Mouse (Mus musculus): ENCODE measurements around the gene Srsf4. TPM values are rescaled to one million over a fixed set of nuclear protein-coding genes. Genes with fewer than 3 reads are reported as not detected.

The Srsf4 gene
- total and polyA plus RNA-seq, 3 experiments, result 53.7 to 163 TPM; not detected in 1

DNA sequence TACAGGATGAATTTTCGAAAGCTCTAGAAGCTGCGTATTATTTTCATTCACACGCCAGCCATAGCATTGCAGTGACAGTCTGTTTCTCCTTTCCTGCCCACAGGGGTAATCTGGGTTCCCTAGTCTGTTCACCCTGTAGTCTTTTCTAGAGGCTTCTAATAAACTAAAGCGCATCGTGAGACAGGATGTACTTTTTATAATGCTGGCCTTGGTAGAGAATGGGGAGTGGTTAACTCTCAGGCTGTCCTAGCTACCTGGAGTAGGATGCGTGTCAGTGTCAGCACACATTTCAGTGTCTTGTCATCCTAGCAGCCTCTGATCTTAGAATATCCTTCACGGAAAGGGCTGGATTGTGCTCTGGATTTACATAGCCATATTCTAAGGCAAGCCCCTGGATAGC is 7.9 kb downstream of the Srsf4 start:
- Histone ChIP-seq H3K4me3 (ENCODE audit: control insufficient read depth in 1 of 2, insufficient read depth in 1 of 2, low read depth in 2 of 2, low read length in 2 of 2) (no peak overlapping the region), H3K9ac (ENCODE audit: control insufficient read depth, low read depth, low read length, poor library complexity, severe bottlenecking) (no peak overlapping the region), H3K79me2 (ENCODE audit: control insufficient read depth, insufficient read depth, low read length, poor library complexity) (peaks cover 89% of the 10 kb centered on the region), H3K4me1 (ENCODE audit: control insufficient read depth in 1 of 2, insufficient read depth in 2 of 2, low read length in 2 of 2) (peaks cover 8 to 10% of the 10 kb centered on the region in 2 experiments), H3K27ac (ENCODE audit: control insufficient read depth, low read depth, low read length) (no peak overlapping the region), H3K27me3 (ENCODE audit: control insufficient read depth in 1 of 2, insufficient read depth in 2 of 2, low read length in 2 of 2) (no peaks in the 10 kb centered on the region), H3K9me3 (replicated peaks; ENCODE audit: insufficient read depth, low read length) (no peaks in the 10 kb centered on the region), H3K36me3 (ENCODE audit: control insufficient read depth in 1 of 2, insufficient read depth in 2 of 2, low read length in 2 of 2) (peaks cover 13 to 19% of the 10 kb centered on the region in 2 experiments)
- TF ChIP-seq CHD1 (IDR thresholded peaks at IDR 0.05; ENCODE audit: low read depth, low read length), result no peak
- TF ChIP-seq RCOR1 (IDR thresholded peaks at IDR 0.05; ENCODE audit: low read depth, low read length), result no peak
- no peak for TF ChIP-seq GATA1 (IDR thresholded peaks at IDR 0.05; ENCODE audit: low read depth, low read length)
- no peak for TF ChIP-seq KAT2A (conservative IDR thresholded peaks at IDR 0.05; ENCODE audit: low read depth, low read length)
- no peak for TF ChIP-seq MEF2A (IDR thresholded peaks at IDR 0.05; ENCODE audit: extremely low read depth, insufficient replicate concordance, low read depth, low read length, poor library complexity, severe bottlenecking)
- TF ChIP-seq CHD2 (IDR thresholded peaks at IDR 0.05; ENCODE audit: low read length), result no peak
- no peak for TF ChIP-seq TAL1 (IDR thresholded peaks at IDR 0.05; ENCODE audit: low read length)
- no peak for TF ChIP-seq JUND (IDR thresholded peaks at IDR 0.05; ENCODE audit: low read depth, low read length)
- no peak for TF ChIP-seq MAX (IDR thresholded peaks at IDR 0.05; ENCODE audit: low read length)
- no peak for TF ChIP-seq NRF1 (IDR thresholded peaks at IDR 0.05; ENCODE audit: insufficient read depth, low read depth, low read length, poor library complexity, severe bottlenecking)
- no peak for TF ChIP-seq UBTF (IDR thresholded peaks at IDR 0.05; ENCODE audit: borderline replicate concordance, insufficient read depth, low read depth, low read length)
- no peak for TF ChIP-seq POLR2A (IDR thresholded peaks at IDR 0.05; ENCODE audit: control insufficient read depth in 1 of 2, insufficient read depth in 1 of 2, low read depth in 1 of 2, low read length in 2 of 2, poor library complexity in 1 of 2)
- no peak for TF ChIP-seq ZMIZ1 (IDR thresholded peaks at IDR 0.05; ENCODE audit: low read depth, low read length)
- no peak for TF ChIP-seq POLR2AphosphoS2 (IDR thresholded peaks at IDR 0.05; ENCODE audit: low read length)
- no peak for TF ChIP-seq MAZ (IDR thresholded peaks at IDR 0.05; ENCODE audit: low read depth, low read length)
- DNase-seq (ENCODE audit: low read depth, low spot score), result no peak

GRCm38 (mm10) chr4:131883571-131883970 is 10.2 kb downstream of the Srsf4 start:
- Histone ChIP-seq H3K4me1 (ENCODE audit: control insufficient read depth in 1 of 2, insufficient read depth in 2 of 2, low read length in 2 of 2) (peaks cover 0 to 6% of the 10 kb centered on the region in 2 experiments; a peak in 2 of 4 replicates), H3K9ac (ENCODE audit: control insufficient read depth, low read depth, low read length, poor library complexity, severe bottlenecking) (no peak overlapping the region), H3K79me2 (ENCODE audit: control insufficient read depth, insufficient read depth, low read length, poor library complexity) (peaks cover 80% of the 10 kb centered on the region), H3K27ac (ENCODE audit: control insufficient read depth, low read depth, low read length) (no peak overlapping the region), H3K36me3 (ENCODE audit: control insufficient read depth in 1 of 2, insufficient read depth in 2 of 2, low read length in 2 of 2) (peaks cover 5 to 31% of the 10 kb centered on the region in 2 experiments; a peak in 3 of 4 replicates), H3K4me3 (ENCODE audit: control insufficient read depth in 1 of 2, insufficient read depth in 1 of 2, low read depth in 2 of 2, low read length in 2 of 2) (no peak overlapping the region), H3K9me3 (replicated peaks; ENCODE audit: insufficient read depth, low read length) (no peaks in the 10 kb centered on the region), H3K27me3 (ENCODE audit: control insufficient read depth in 1 of 2, insufficient read depth in 2 of 2, low read length in 2 of 2) (no peaks in the 10 kb centered on the region)
- no peak for DNase-seq (ENCODE audit: low read depth, low spot score)
- TF ChIP-seq EP300 (IDR thresholded peaks at IDR 0.05; ENCODE audit: low read depth in 1 of 2, low read length in 2 of 2) (no peak), ZMIZ1 (IDR thresholded peaks at IDR 0.05; ENCODE audit: low read depth, low read length) (no peak), MEF2A (IDR thresholded peaks at IDR 0.05; ENCODE audit: extremely low read depth, insufficient replicate concordance, low read depth, low read length, poor library complexity, severe bottlenecking) (no peak), MAX (IDR thresholded peaks at IDR 0.05; ENCODE audit: low read length) (no peak), POLR2AphosphoS2 (IDR thresholded peaks at IDR 0.05; ENCODE audit: low read length) (no peak), RCOR1 (IDR thresholded peaks at IDR 0.05; ENCODE audit: low read depth, low read length) (no peak), CHD2 (IDR thresholded peaks at IDR 0.05; ENCODE audit: low read length) (no peak), KAT2A (conservative IDR thresholded peaks at IDR 0.05; ENCODE audit: low read depth, low read length) (no peak), MXI1 (IDR thresholded peaks at IDR 0.05; ENCODE audit: low read depth, low read length) (no peak), ELF1 (IDR thresholded peaks at IDR 0.05; ENCODE audit: low read depth, low read length) (no peak), ZC3H11A (IDR thresholded peaks at IDR 0.05; ENCODE audit: low read depth, low read length) (no peak), MYC (IDR thresholded peaks at IDR 0.05; ENCODE audit: low read depth, low read length) (no peak), GABPA (IDR thresholded peaks at IDR 0.05; ENCODE audit: low read depth, low read length) (no peak)
